Mouse (Mus musculus) megakaryocyte, embryonic 14.5 days (primary cell): ENCODE data around the gene Pde4d. TPM values are rescaled to one million over a fixed set of nuclear protein-coding genes. Genes with fewer than 3 reads are reported as not detected.
"Not testable (repeated sequence)": the region's sequence is repeated elsewhere in the genome, so short reads cannot be mapped to it uniquely, and the experiment has no call there.

Experiments used
- H3K27me3 ChIP-seq: replicated peaks from 2 replicates; pipeline ENCODE3; 2012; ENCODE audit warnings: inconsistent platforms
- H3K36me3 ChIP-seq: replicated peaks from 2 replicates; pipeline ENCODE3; 2012; ENCODE audit warnings: low read length, inconsistent platforms, mixed read lengths
- H3K4me1 ChIP-seq: 2 replicates; pipeline ENCODE4 v1.6.1; 2012; ENCODE audit warnings: inconsistent platforms
- H3K4me3 ChIP-seq: replicated peaks from 2 replicates; pipeline ENCODE3; 2012; ENCODE audit warnings: moderate library complexity, mild to moderate bottlenecking, inconsistent platforms
- H3K9me3 ChIP-seq: 2 replicates; pipeline ENCODE4 v1.6.1; 2012; ENCODE audit warnings: inconsistent platforms
- FLI1 ChIP-seq: IDR thresholded peaks from 2 replicates; pipeline ENCODE4 v1.6.1; 2012; ENCODE audit warnings: low read length, inconsistent platforms, mixed read lengths
- GATA1 ChIP-seq: IDR thresholded peaks from 3 replicates; pipeline ENCODE4 v1.6.1; 2012; ENCODE audit warnings: mixed read lengths, low read length, inconsistent platforms, borderline replicate concordance
- polyA plus RNA-seq: library from polyadenylated mRNA; stranded (reverse); fragments of >175 nt; gene quantifications from 2 replicates; pipeline ENCODE4 v1.2.3, GENCODE M21; 2012; ENCODE audit warnings: low replicate concordance; ENCODE audit not compliant: insufficient read depth

The Pde4d gene
- polyA plus RNA-seq, 1 experiment: 2.8 TPM

- TF ChIP-seq GATA1: no peak
- no peak for TF ChIP-seq FLI1
- H3K9me3 ChIP-seq: no peaks in the 10 kb centered on the region
- H3K36me3 ChIP-seq: no peaks in the 10 kb centered on the region
- peaks cover 30% of the 10 kb centered on the region for H3K4me1 ChIP-seq
- peaks cover 12% of the 10 kb centered on the region for H3K27me3 ChIP-seq
- no peak overlapping the region for H3K4me3 ChIP-seq
Measured at GRCm38 (mm10) chr13:109899442-109900428, 1450.0 kb downstream of the Pde4d start.

DNA sequence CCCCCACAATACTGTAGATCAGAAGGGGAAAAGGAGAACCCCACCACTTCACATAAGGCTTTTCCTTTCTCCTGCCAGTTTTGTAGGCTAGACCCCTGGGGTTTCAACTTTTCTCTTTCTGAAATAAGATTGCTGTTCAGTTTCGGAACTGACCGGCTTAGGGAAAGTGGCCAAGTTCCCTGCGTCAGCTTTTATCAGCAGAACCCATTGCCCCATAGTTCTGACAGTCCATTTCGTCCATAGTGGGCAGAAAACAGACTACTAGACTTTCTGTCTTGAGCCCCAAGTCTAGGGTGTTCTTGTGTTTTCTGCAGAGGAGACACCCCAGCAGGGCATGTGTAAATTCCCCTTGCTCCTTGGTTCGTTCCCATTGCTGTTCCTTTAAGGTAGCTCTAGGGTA is 1452.1 kb downstream of the Pde4d start:
- no peak for TF ChIP-seq FLI1
- TF ChIP-seq GATA1: no peak
- Histone ChIP-seq H3K4me3 (peak overlapping the region; percentile 97), H3K4me1 (peaks cover 38% of the 10 kb centered on the region), H3K9me3 (no peaks in the 10 kb centered on the region), H3K27me3 (peaks cover 10% of the 10 kb centered on the region), H3K36me3 (no peaks in the 10 kb centered on the region)

- not testable (repeated sequence) for H3K36me3 ChIP-seq, H3K9me3 ChIP-seq
- peaks cover 44% of the 10 kb centered on the region for H3K4me1 ChIP-seq
- H3K27me3 ChIP-seq: peaks cover 10% of the 10 kb centered on the region
- peak overlapping the region; percentile 97 for H3K4me3 ChIP-seq
Measured at GRCm38 (mm10) chr13:109902460-109902854, 1452.7 kb downstream of the Pde4d start.

DNA sequence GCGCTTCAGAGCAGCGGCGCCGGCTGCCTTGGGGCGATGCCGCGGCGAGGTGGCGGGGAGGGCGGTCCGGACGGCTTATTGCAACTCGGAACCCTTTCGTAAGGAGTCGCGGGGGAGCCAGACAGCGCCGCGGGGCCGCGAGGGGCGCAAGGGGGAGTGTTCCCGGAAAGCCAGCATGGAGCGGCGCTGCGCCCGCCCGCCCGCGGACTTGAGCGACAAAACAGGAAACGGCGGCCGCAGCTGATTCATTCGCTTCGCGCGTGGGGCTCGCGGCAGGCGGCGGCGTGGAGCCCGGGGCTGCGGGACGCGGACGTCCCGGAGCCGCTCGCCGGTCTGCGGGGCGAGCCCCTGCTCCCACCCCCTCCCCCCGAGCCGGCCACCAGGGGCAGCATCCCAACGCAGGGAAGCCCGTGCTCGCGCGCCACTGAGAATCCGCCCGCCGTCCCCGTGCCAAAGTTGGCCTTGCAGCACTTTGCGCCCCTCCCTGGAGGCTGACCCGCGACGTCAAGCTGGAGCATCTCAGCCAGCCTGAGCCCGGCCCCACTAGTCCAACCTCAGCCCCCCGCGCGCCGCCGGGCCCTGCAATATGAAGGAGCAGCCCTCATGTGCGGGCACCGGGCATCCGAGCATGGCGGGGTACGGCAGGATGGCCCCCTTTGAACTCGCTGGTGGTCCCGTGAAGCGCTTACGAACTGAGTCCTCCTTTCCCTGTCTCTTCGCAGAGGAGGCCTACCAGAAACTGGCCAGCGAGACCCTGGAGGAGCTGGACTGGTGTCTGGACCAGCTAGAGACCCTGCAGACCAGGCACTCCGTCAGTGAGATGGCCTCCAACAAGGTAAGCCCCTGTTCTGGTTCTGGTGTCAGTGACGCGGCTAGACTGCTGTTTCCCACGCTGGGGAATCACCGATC is 1453.4 kb downstream of the Pde4d start:
- peaks cover 10% of the 10 kb centered on the region for H3K27me3 ChIP-seq
- H3K9me3 ChIP-seq: no peaks in the 10 kb centered on the region
- H3K4me1 ChIP-seq: peaks cover 46% of the 10 kb centered on the region
- no peak for TF ChIP-seq GATA1
- TF ChIP-seq FLI1: no peak
- peak overlapping the region; percentile 97 for H3K4me3 ChIP-seq
- H3K36me3 ChIP-seq: no peaks in the 10 kb centered on the region

GRCm38 (mm10) chr13:109903764-109904510 is 1454.2 kb downstream of the Pde4d start:
- peak overlapping the region; percentile 97 for H3K4me3 ChIP-seq
- TF ChIP-seq FLI1 (no peak), GATA1 (no peak)
- H3K9me3 ChIP-seq: no peaks in the 10 kb centered on the region
- H3K4me1 ChIP-seq: peaks cover 53% of the 10 kb centered on the region
- H3K36me3 ChIP-seq: peaks cover under 1% of the 10 kb centered on the region
- H3K27me3 ChIP-seq: peaks cover 10% of the 10 kb centered on the region

DNA sequence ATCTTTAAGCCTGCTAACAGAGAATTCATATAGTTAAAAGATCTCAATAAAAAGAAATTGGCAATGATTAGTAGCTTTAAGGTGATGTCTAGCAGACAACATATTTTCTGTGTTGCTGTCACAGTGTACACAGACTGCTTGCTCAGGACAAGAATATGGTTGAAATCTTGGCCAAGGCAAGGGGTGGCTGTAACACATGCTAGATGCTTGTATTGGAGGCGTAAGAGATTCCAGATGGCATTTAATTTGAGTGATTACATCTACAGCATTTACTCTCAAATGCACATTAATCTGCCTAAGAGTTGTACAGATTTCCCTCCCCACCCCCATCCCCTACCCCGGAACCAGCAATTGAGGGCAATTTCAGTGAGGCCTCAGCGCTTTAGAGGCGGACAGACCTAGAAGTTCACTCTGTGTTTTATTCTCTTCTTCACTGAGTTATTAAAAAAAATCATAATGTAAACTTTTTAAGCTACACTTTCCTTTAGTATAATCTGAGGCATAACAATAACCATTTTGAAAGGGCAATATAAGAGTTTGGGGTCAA is 1456.7 kb downstream of the Pde4d start:
- H3K9me3 ChIP-seq: no peaks in the 10 kb centered on the region
- no peak for TF ChIP-seq FLI1
- TF ChIP-seq GATA1: no peak
- peaks cover 19% of the 10 kb centered on the region for H3K36me3 ChIP-seq
- peak overlapping the region; percentile 50 for H3K4me3 ChIP-seq
- peaks cover 10% of the 10 kb centered on the region for H3K27me3 ChIP-seq
- H3K4me1 ChIP-seq: peaks cover 69% of the 10 kb centered on the region

DNA sequence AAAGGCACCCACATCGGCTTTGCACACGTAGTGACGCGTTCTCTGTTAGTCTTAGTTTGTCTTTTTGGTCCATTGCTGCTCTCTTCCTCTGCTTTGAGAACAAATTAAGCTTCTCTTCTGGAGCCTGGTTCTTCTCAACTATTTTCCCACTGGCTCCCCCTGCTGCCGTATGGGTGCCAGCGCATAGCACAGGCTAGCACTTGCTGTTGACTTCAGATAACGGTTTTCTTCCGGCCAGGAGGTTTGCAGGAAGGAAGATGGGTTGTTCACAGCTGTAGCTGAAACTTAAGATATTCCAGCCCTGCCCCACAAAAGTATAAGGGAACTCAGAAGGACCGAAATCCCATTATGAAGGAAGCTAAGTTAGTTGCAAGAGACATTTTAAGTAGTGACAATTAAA is 1457.9 kb downstream of the Pde4d start:
- Histone ChIP-seq H3K9me3 (no peaks in the 10 kb centered on the region), H3K4me1 (peaks cover 73% of the 10 kb centered on the region), H3K27me3 (peaks cover 5% of the 10 kb centered on the region), H3K4me3 (peak overlapping the region; percentile 65), H3K36me3 (peaks cover 24% of the 10 kb centered on the region)
- TF ChIP-seq FLI1 (0 out of 2 replicates have a peak, but pooled peaks have one; percentile 13), GATA1 (peak; percentile 69; the same call in 1 of the 3 replicates)

DNA sequence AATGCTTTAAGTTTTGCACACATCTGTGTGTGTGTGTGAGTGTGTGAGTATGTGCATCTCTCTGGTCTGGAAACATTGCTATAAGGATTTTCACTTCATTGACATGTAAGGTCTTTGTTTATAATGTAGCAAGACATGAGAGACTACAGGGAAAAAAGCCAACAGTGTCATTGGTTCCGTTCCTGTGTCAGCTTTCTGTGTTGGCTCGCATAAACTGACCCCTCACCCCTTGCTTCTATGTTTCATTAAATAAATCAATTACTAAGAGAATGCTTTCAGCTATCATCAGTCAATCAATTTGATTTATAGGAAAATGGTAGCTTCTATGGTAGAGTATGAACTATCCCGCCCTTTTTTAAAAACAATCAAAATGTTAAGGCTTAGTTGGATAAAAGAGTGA is 1458.6 kb downstream of the Pde4d start:
- H3K27me3 ChIP-seq: peaks cover 2% of the 10 kb centered on the region
- no peak overlapping the region for H3K4me3 ChIP-seq
- peaks cover 25% of the 10 kb centered on the region for H3K36me3 ChIP-seq
- no peak for TF ChIP-seq GATA1
- TF ChIP-seq FLI1: no peak
- H3K4me1 ChIP-seq: peaks cover 72% of the 10 kb centered on the region
- H3K9me3 ChIP-seq: no peaks in the 10 kb centered on the region

DNA sequence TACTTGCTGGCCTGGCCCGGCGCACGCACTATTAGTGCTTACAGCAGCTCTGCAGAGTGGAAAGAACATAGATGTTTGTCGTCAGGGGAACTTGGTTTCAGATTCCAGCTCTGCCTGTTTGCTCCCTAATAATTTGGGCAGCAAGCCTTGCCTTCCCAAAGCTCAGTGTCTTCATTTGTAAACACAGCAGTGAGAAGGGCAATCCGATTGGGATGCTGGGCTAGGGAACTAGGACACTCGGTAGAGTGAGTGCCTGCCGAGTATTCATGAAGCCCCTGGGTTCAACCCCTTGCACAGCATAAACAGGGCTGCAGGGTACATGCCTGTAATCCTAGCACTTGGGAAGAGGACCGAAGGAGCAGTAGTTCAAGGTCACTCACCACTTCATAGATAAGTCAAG is 1459.4 kb downstream of the Pde4d start:
- Histone ChIP-seq H3K27me3 (peaks cover 3% of the 10 kb centered on the region), H3K36me3 (peaks cover 26% of the 10 kb centered on the region), H3K9me3 (no peaks in the 10 kb centered on the region), H3K4me3 (no peak overlapping the region), H3K4me1 (peaks cover 70% of the 10 kb centered on the region)
- TF ChIP-seq GATA1 (no peak), FLI1 (no peak)

GRCm38 (mm10) chr13:109910915-109911314 is 1461.2 kb downstream of the Pde4d start:
- Histone ChIP-seq H3K9me3 (no peaks in the 10 kb centered on the region), H3K27me3 (peaks cover 11% of the 10 kb centered on the region), H3K4me1 (peaks cover 77% of the 10 kb centered on the region), H3K4me3 (no peak overlapping the region), H3K36me3 (peaks cover 27% of the 10 kb centered on the region)
- TF ChIP-seq GATA1 (no peak), FLI1 (no peak)
